Mouse (Mus musculus) ES-E14 (cell line): ENCODE data around the gene Ptges.
"Not testable (repeated sequence)": the region's sequence is repeated elsewhere in the genome, so short reads cannot be mapped to it uniquely, and the experiment has no call there.

Experiments
- CHD2 ChIP-seq: IDR thresholded peaks from 2 replicates; pipeline ENCODE4 v1.6.1; 2014; ENCODE audit warnings: mild to moderate bottlenecking, low read depth, low read length, inconsistent platforms
- HCFC1 ChIP-seq: IDR thresholded peaks from 2 replicates; pipeline ENCODE4 v1.6.1; 2012; ENCODE audit warnings: low read length, inconsistent platforms, borderline replicate concordance; ENCODE audit not compliant: insufficient read depth
- MAFK ChIP-seq: IDR thresholded peaks from 2 replicates; pipeline ENCODE4 v1.6.1; 2014; ENCODE audit warnings: mild to moderate bottlenecking, low read depth, low read length, inconsistent platforms; ENCODE audit not compliant: insufficient read depth
- ZC3H11A ChIP-seq: IDR thresholded peaks from 2 replicates; pipeline ENCODE4 v1.6.1; 2012; ENCODE audit warnings: low read depth, mild to moderate bottlenecking, inconsistent platforms, low read length, borderline replicate concordance
- ZNF384 ChIP-seq: IDR thresholded peaks from 2 replicates; pipeline ENCODE4 v1.6.1; 2012; ENCODE audit warnings: low read depth, low read length, inconsistent platforms

DNA sequence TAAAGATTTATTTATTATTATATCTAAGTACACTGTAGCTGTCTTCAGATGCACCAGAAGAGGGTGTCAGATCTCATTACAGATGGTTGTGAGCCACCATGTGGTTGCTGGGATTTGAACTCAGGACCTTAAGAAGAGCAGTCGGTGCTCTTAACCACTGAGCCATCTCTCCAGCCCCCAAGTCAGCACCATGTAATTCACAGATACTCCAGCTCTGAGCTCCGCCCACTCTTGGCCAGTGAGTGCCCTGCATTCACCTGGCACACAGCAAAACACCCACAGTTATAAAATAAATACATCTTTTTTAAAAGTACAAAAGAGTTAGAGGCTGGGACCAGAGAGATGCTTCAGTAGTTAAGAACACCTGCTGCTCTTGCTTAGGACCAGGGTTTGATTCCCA, 1.2 kb upstream of the Ptges start:
- not testable (repeated sequence) for TF ChIP-seq HCFC1, ZNF384, ZC3H11A, CHD2, MAFK
